Mouse (Mus musculus) megakaryocyte, adult 5-6 weeks (primary cell): Measurements from ENCODE around the gene Ndufs5. TPM values are rescaled to one million over a fixed set of nuclear protein-coding genes. Genes with fewer than 3 reads are reported as not detected.

ENCODE experiments used
- ATAC-seq: 2 replicates; pipeline ENCODE4 v1.8.0; 2016; ENCODE audit warnings: mild to moderate bottlenecking, inconsistent platforms; ENCODE audit not compliant: poor library complexity, severe bottlenecking
- total RNA-seq, 2 experiments: library from RNA; stranded (forward) in 1 of 2; stranded (reverse) in 1 of 2; fragments of 153-499, 151-499 nt in 1 of 2; fragments of 221-1000, 200-1000 nt in 1 of 2; gene quantifications; 2 replicates each; pipeline versions ENCODE4 v1.2.3 to v1.2.4; 2015 to 2017

Ndufs5 gene
- total RNA-seq (2015) (109 and 130 TPM in 2 replicates), total RNA-seq (2017) (110 and 139 TPM in 2 replicates)

GRCm38 (mm10) chr4:123717574-123718433 lies at the start of gene Ndufs5:
Gene Ndufs5 (minus strand): TSS chr4:123718202.
- peak; percentile 95 for ATAC-seq

DNA sequence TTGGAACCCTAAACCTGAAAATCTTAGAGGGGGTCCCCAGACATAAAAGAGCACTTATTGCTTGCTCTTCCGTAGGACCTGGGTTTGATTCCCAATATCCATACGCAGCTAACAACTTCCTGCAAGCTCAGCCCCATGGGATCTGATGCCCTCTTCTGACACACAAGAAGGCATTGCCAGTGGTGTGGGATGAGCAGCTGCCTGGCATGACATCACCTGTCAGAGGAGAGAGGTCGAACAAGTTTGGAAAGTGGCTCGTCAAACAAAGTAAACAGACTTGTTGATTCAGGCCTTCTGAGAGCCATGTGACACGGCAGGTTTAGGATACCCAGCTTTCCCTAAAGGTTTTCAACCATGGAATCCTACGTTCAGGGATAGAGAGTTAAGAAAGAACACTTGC lies 47.1 kb upstream of the Ndufs5 start:
- no peak for ATAC-seq

DNA sequence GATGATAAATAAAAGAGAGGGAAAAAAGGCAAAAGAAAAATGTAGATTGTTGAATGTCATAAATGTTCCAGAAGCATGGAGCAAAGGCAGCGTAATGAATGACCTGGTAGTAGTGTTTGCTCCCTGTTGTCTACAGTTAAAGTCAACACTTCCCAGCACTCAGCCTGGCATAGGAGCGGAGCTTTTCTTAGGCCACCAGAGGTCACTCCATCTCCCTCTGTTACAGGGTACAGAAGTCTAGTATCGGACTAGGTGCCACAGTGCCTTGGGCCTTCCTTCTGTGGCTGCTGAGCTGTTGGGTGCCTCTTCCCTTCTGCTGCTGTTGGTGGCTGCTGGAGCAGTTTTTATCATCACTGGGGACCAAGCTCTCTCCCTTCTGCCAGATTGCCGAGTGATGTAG lies 40.3 kb upstream of the Ndufs5 start:
- no peak for ATAC-seq

- ATAC-seq: 0 out of 2 replicates have a peak, but pooled peaks have one; percentile 11
Measured at GRCm38 (mm10) chr4:123750707-123751312, 32.8 kb upstream of the Ndufs5 start.

DNA sequence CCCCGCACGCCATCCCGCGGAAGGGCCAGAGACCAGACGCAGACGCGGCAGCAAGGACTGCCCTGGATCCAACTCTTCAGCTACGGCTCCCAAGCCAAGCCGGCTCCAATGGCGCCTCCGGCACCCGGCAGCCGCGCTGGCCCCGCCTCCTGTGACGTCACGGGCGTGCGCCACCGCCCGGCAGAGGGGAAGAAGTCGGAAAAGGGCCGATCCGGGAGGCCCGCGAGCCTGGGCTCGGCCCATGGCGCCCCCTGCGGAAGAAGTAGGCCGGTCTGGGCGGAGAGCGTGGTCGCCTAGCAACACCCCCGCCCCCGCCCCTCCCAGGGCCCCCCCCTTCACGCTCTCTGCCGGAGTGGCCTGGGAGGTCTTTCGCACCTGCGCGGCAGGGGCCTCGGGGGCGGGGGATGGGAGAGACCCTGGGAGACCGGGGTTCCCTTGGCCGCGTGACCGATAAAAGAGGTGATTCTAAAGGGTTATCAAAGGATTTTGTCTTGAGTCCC lies 32.2 kb upstream of the Ndufs5 start, which contains the start of gene Akirin1:
Akirin1 (minus strand) TSS at position 194 of the 500 bp plus-strand sequence.
- peak; percentile 93 for ATAC-seq

DNA sequence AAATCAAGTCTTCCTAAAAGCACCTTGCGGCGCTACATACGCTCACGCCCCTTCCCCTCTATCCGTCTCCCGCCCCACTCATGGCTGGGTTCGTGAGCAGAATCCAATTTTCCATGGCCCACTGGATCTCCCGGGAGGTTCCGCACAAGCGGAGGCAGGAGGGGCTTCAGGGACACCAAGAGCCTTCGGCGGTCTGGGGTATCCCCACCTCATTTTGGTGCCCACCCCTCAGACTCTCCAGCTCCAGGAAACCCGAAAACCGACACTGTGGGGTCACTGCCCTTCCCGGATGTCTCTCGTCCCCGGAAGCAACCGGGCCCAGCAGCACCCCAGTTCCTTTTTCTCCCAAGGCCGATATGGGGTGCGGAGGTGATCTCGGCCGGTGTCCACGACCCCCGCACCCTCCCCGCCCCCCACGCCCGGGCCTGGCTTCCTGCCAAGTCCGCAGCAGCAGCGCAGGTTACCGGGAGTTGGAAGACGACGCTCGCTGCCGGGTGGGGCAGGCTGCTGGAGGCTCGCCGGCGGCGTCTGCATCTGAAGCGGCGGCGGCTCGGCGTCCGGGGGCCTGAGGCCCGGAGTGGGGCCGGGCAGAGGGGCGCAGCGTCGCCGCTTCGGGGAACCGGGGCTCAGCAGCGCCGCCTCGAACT lies 31.6 kb upstream of the Ndufs5 start:
- peak; percentile 53 for ATAC-seq

DNA sequence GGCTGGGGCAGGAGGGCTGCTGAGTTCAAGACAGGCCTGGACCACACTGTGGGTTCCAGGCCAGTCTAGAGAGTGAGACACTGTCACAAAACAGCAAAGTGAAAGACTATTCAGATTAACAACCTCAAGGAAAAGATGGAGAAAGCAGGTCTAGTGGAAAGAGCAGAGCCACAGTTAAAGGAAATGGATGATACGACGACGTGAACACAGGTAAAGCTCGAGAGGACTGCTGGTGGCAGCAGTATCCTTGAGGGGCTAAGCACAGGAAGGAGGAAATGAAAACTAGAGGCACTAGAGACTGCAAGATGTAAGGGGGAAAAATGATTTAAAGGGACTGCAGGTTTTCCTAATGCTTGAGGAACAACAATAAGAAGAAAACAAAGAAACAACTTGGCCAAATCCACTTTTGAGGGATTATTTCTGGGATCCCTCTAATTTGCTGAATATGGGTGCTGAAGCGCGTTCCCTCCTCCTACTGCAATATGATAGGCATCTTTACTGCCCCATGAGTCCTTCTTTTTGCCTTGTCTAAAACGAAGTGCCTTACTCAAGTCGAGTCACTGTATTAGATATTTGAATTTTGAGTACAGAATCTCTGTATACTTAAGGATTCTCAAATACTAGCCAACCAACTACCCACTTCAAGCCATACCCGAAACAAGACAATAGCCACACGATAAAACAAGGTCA lies 30.9 kb upstream of the Ndufs5 start:
- no peak for ATAC-seq

DNA sequence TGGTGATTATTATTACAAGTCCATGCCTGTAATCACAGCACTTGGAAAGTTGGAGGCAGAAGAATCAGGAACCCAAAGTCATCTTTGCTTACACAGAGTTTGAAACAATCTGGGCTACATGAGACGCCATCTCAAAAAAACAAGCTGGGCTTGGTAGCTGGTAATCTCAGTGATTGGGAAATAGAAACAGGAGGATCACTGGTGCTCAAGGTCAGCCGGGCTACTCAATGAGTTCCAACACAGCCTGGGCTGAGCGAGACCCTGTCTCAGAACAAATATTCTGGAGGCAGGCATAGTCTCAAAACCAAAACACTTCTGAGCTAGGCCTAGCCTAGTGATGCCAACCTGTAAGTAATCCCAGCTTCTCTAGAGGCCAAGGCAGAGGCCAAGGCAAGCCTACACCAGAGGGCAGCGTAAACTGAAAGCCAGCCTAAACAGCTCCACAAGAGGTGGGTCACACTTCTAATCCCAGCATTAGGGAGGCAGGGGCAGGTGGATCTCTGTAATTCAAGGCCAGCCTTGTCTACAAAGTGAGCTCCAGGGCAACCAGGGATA lies 27.3 kb upstream of the Ndufs5 start:
- ATAC-seq: no peak

- ATAC-seq: peak; percentile 57
Measured at GRCm38 (mm10) chr4:123742891-123743290, 24.9 kb upstream of the Ndufs5 start.

- ATAC-seq: no peak
Measured at GRCm38 (mm10) chr4:123738708-123739107, 20.7 kb upstream of the Ndufs5 start.

DNA sequence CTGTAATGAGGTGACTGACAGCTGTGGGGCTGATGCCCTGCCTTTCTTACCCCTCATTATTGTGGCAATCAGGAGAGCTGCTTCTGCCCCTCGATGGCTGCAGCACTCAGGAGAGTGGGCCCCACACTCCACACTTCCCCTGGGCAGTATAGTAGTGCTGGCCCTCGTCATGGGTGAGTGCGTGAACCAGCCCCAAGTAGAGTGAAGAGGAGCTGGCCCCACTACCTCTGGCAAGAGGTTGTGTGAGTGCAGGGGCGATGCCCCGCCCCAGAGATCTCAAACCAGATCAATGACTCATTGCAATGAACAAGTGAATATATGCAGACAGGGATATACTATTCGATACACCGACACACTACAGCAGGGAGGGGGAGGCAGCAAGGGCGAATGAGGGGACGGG lies 15.5 kb upstream of the Ndufs5 start:
- ATAC-seq: no peak

DNA sequence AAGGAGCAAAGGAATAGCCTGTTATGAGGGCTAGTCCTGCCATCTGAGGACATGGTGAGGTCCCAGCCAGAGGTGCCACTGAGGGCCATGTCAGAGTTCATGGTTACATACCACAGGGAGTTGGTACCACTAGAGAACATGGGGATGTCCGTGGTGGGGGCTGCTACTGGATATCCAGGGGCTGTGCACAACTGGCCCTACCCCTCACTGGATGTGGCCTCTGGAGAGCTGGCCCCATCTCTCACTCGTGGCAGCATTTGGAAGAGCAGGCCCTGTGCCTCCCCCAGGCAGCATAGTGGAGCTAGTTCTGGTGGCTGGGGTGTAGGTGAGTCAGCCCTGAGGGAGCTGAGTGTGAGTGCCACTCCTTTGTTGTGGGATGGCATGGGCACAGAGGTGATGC lies 14.9 kb upstream of the Ndufs5 start:
- no peak for ATAC-seq

- no peak for ATAC-seq
Measured at GRCm38 (mm10) chr4:123732163-123732910, 14.3 kb upstream of the Ndufs5 start.

- no peak for ATAC-seq
Measured at GRCm38 (mm10) chr4:123721761-123722160, 3.8 kb upstream of the Ndufs5 start.

GRCm38 (mm10) chr4:123718434-123718780 lies 405 bp upstream of the Ndufs5 start:
- ATAC-seq: no peak

DNA sequence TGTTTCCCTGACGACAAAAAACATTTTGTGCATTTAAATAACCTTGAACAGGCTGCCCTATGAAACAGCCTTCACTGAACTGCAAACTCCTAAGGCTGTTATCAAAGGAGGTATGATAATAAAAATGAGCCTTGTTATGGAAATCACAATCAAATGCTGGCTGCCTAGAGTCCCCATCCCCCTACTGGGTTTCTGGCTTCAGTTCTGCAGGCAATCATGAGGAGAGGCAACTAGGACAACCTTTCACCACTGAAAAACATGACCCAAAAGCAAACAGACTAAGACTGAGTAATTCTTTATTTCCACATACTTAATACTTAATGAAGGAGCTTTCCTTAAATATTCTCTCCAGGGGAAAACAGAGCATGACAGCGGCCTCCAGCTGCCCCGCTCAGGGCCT lies 5.6 kb downstream of the Ndufs5 start:
- no peak for ATAC-seq

DNA sequence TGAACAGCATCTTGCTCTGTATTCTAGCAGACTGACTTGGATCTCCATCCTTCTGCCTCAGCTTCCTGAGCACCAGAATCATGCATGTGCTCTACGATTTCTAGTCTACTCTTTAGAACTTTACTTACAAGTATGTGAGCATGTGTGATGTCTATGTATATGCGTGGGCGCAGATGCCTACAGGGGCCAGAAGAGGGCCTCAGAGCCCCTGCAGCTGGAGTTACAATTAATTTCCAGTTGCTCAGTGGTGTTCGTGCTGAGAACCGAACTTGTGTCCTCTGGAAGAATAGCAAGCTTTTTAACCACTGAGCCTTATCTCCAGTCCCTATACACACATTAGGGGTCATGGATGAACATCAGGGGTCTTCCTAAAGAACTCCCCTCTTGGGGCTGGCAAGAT lies 10.7 kb downstream of the Ndufs5 start:
- ATAC-seq: no peak

- ATAC-seq: no peak
Measured at GRCm38 (mm10) chr4:123705340-123705739, 12.7 kb downstream of the Ndufs5 start.

DNA sequence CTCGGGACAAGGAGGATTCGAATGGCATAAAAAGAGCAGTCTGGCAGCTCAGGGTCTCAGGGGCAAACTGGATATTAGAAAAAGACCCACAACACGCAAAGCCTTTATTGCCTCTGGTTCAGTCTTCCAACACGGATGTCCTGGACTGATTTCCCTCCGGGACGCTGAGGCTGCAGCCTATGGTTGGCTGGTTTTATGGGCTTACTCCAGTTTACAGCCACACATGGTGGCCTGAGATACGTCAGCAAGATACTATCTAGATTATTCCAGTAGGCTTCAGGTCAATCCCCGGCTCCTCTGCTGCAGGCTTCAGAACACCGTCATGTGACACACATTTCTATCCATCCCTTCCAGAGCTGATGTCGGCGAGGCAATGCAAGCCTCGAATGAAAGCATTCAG lies 24.6 kb downstream of the Ndufs5 start:
- ATAC-seq: no peak

DNA sequence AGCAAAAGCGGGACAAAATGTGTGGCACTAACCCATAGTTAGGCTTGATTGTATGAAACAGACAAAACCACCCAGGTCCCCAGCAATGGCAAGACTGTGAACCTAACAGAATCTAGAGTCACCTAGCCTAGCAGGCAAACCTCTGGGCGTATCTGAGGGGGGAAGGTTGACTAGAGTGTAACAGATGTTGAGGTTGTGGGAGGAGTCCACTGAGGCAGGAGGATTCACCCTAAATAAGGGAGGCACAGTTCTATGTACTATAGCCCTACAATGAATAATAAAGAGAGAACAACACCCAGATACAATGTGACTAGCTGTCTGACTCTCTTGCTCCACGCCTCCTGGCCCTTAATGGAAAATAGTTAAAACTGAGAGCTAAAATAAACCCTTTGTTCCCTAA lies 25.9 kb downstream of the Ndufs5 start:
- ATAC-seq: no peak
